Mouse (Mus musculus) lung, postnatal 0 days (tissue): ENCODE results near the gene Pkig.

Experiments
- CTCF ChIP-seq: IDR thresholded peaks from 2 replicates; pipeline ENCODE4 v1.5.1; 2016; ENCODE audit warnings: antibody characterized with exemption, mild to moderate bottlenecking
- EP300 ChIP-seq: IDR thresholded peaks from 2 replicates; pipeline ENCODE4 v1.6.1; 2016; ENCODE audit warnings: antibody characterized with exemption, mild to moderate bottlenecking, control low read depth

GRCm38 (mm10) chr2:163637655-163638266, 20.4 kb upstream of the Pkig start:
- TF ChIP-seq CTCF (no peak), EP300 (no peak)
